Mouse (Mus musculus) spleen, adult 2 months (tissue): Measurements from ENCODE around the gene Wdr70. TPM values are rescaled to one million over a fixed set of nuclear protein-coding genes. Genes with fewer than 3 reads are reported as not detected.

ENCODE experiments used
- DNase-seq, 2 experiments: peaks; one replicate each; pipeline versions ENCODE4 v3.0.0 to v3.0.0-alpha.2; 2012 to 2021; ENCODE audit warnings: low spot score in 2 of 2, low read depth in 1 of 2
- H3K27ac ChIP-seq: fragments of 200-500 bp; 2 replicates; pipeline ENCODE4 v1.5.1; 2012; ENCODE audit warnings: low read length, inconsistent platforms; ENCODE audit not compliant: insufficient read depth
- H3K27me3 ChIP-seq: fragments of 200-500 bp; 2 replicates; pipeline ENCODE4 v1.6.1; 2012; ENCODE audit warnings: mild to moderate bottlenecking, moderate library complexity, low read length, inconsistent platforms; ENCODE audit not compliant: control insufficient read depth, insufficient read depth
- H3K36me3 ChIP-seq: fragments of 200-500 bp; 2 replicates; pipeline ENCODE4 v1.6.1; 2012; ENCODE audit warnings: mild to moderate bottlenecking, low read length, inconsistent platforms; ENCODE audit not compliant: control insufficient read depth, insufficient read depth
- H3K4me1 ChIP-seq: fragments of 200-500 bp; 2 replicates; pipeline ENCODE4 v1.6.1; 2011; ENCODE audit warnings: inconsistent platforms; ENCODE audit not compliant: control insufficient read depth, insufficient read depth, insufficient read length
- H3K4me3 ChIP-seq: fragments of 200-500 bp; 2 replicates; pipeline ENCODE4 v1.5.1; 2011; ENCODE audit warnings: mild to moderate bottlenecking, inconsistent platforms; ENCODE audit not compliant: insufficient read depth, insufficient read length; ENCODE audit errors: extremely low read depth
- CTCF ChIP-seq: fragments of 200-500 bp; IDR thresholded peaks from 2 replicates; pipeline ENCODE4 v1.5.1; 2011; ENCODE audit warnings: mild to moderate bottlenecking, inconsistent platforms; ENCODE audit not compliant: insufficient read depth, insufficient read length, insufficient replicate concordance; ENCODE audit errors: extremely low read depth
- POLR2A ChIP-seq: fragments of 200-500 bp; IDR thresholded peaks from 2 replicates; pipeline ENCODE4 v1.6.1; 2011; ENCODE audit warnings: low read depth, low read length, inconsistent platforms
- WGBS: fragments of 180-500 bp; shearing (Covaris S2); methylation state at CpG from one replicate; pipeline ENCODE4 v1.1.7; 2018; 5-methylcytosine and 5-hydroxymethylcytosine counted together
- polyA plus RNA-seq: library from polyadenylated mRNA; depleted of rRNA; stranded (reverse); fragments of >200 nt; gene quantifications from 2 replicates; pipeline ENCODE4 v1.2.3, GENCODE M21; 2012

Wdr70 gene
- polyA plus RNA-seq, 1 experiment: 6.6 TPM

GRCm38 (mm10) chr15:7888617-7889361 lies 210.2 kb downstream of the Wdr70 start:
- Histone ChIP-seq H3K4me3 (no peak overlapping the region), H3K36me3 (peaks cover 6% of the 10 kb centered on the region), H3K27ac (no peak overlapping the region), H3K27me3 (no peaks in the 10 kb centered on the region), H3K4me1 (no peaks in the 10 kb centered on the region)
- no peak for TF ChIP-seq POLR2A
- DNase-seq: no peak
- WGBS: 96% methylated on average over 8 of the region's 8 CpGs

DNA sequence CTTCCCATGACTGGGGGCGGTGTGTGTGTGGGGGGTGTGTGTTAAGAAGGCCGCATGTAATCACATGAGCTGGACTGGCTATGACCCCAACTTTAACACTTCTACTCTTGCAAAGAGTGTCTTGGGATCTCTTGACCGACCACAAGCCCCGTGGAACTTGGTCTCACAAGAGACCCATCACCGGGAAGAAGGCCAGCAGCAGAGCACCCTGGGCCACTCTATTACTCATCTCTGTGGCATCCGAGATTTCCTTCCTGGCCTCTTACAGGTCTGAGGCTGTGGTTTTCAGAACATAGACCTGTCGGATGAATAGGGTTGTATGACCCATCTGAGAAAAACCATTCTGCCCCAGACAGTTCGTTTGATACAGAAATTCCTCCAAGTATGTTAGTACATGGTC lies 212.4 kb downstream of the Wdr70 start:
- H3K4me1 ChIP-seq: no peaks in the 10 kb centered on the region
- TF ChIP-seq POLR2A (no peak), CTCF (no peak)
- H3K27ac ChIP-seq: no peak overlapping the region
- no peaks in the 10 kb centered on the region for H3K27me3 ChIP-seq
- H3K36me3 ChIP-seq: peaks cover 8% of the 10 kb centered on the region
- no peak for DNase-seq
- WGBS: 94% methylated on average over 8 of the region's 8 CpGs
- H3K4me3 ChIP-seq: no peak overlapping the region

GRCm38 (mm10) chr15:7885106-7885505 lies 213.9 kb downstream of the Wdr70 start:
- Histone ChIP-seq H3K4me3 (no peak overlapping the region), H3K4me1 (no peaks in the 10 kb centered on the region), H3K27me3 (no peaks in the 10 kb centered on the region), H3K27ac (no peak overlapping the region), H3K36me3 (peaks cover 14% of the 10 kb centered on the region)
- TF ChIP-seq POLR2A (no peak), CTCF (no peak)
- WGBS: 91% methylated on average over 10 of the region's 10 CpGs
- DNase-seq: no peak

DNA sequence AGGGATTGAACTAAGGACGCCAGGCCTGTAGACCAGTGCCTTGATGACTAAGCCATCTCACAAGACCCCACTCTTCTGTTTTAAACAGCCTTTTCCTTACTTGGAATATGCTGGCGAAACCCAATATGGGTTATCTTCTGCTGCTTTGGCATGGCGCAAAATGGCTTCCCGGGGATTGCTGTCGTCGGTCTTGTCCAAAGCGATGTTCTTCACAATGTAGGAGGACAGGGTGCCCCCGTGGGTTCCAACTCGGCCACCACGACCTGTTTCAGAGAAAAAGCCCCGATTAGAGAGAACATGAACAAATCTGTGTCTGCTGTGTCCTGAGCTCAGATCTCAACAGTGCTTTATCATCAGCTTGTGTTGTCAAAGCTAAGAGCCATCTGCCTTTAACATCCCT lies 214.8 kb downstream of the Wdr70 start:
- H3K27ac ChIP-seq: no peak overlapping the region
- 97% methylated on average over 11 of the region's 11 CpGs for WGBS
- H3K4me1 ChIP-seq: no peaks in the 10 kb centered on the region
- TF ChIP-seq POLR2A: no peak
- no peak for TF ChIP-seq CTCF
- H3K4me3 ChIP-seq: no peak overlapping the region
- no peak for DNase-seq
- H3K27me3 ChIP-seq: no peaks in the 10 kb centered on the region
- peaks cover 14% of the 10 kb centered on the region for H3K36me3 ChIP-seq

DNA sequence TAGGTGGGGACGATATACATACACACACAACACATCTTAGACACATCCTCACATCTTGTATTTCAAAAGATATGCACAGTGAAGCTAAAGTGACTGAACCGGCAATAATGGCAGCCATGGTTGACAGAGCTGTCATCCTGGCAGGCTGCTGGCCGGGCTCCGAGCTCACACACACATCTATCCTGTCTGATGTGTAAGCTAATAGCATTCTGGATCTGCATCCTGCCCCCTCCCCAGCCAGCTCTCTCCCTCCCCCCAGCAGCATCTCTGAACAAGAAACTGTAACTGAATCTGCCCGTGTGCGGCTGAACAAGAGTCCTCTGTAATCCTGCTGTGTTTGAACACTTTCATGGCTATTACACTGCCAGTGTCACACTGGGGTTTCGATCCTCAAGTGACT lies 219.1 kb downstream of the Wdr70 start:
- no peaks in the 10 kb centered on the region for H3K4me1 ChIP-seq
- H3K4me3 ChIP-seq: no peak overlapping the region
- WGBS: 96% methylated on average over 7 of the region's 7 CpGs
- peaks cover 12% of the 10 kb centered on the region for H3K36me3 ChIP-seq
- no peak overlapping the region for H3K27ac ChIP-seq
- DNase-seq: no peak
- no peaks in the 10 kb centered on the region for H3K27me3 ChIP-seq
- TF ChIP-seq CTCF (no peak), POLR2A (no peak)

- Histone ChIP-seq H3K27me3 (no peaks in the 10 kb centered on the region), H3K4me1 (no peaks in the 10 kb centered on the region), H3K36me3 (peaks cover 8% of the 10 kb centered on the region), H3K4me3 (no peak overlapping the region), H3K27ac (no peak overlapping the region)
- 94% methylated on average over 10 of the region's 10 CpGs for WGBS
- TF ChIP-seq POLR2A: no peak
- TF ChIP-seq CTCF: no peak
- no peak for DNase-seq
These were observed 220.1 kb downstream of the Wdr70 start for GRCm38 (mm10) chr15:7878861-7879260.
